Mouse (Mus musculus) heart, embryonic 16.5 days (tissue): ENCODE results near the gene Bcl2l2. TPM values are rescaled to one million over a fixed set of nuclear protein-coding genes. Genes with fewer than 3 reads are reported as not detected.

ENCODE experiments used
- ATAC-seq: fragments of 200-750 bp; cut with Nextera tagmentation; replicated peaks from 2 replicates; pipeline ENCODE4 v1.8.0; 2017; ENCODE audit warnings: moderate number of reproducible peaks; ENCODE audit not compliant: insufficient read depth, low FRiP score; ENCODE audit errors: extremely low read depth
- H3K27ac ChIP-seq: fragments of 300-500 bp; sonication (generic); 2 replicates; pipeline ENCODE4 v1.5.1; 2014; ENCODE audit warnings: mild to moderate bottlenecking, low read length, control low read depth, moderate library complexity
- H3K27me3 ChIP-seq: fragments of 300-500 bp; sonication (generic); 2 replicates; pipeline ENCODE4 v1.6.1; 2014; ENCODE audit warnings: low read length, mixed read lengths; ENCODE audit not compliant: control insufficient read depth, insufficient read depth
- H3K36me3 ChIP-seq: fragments of 300-500 bp; sonication (generic); 2 replicates; pipeline ENCODE4 v1.6.1; 2014; ENCODE audit not compliant: control insufficient read depth, insufficient read depth
- H3K4me1 ChIP-seq: fragments of 300-500 bp; sonication (generic); 2 replicates; pipeline ENCODE4 v1.6.1; 2014; ENCODE audit warnings: low read length, mixed read lengths; ENCODE audit not compliant: control insufficient read depth, insufficient read depth
- H3K4me2 ChIP-seq: fragments of 300-500 bp; sonication (generic); 2 replicates; pipeline ENCODE4 v1.6.1; 2014; ENCODE audit warnings: low read depth, mild to moderate bottlenecking, control low read depth, low read length
- H3K4me3 ChIP-seq: fragments of 300-500 bp; sonication (generic); 2 replicates; pipeline ENCODE4 v1.5.1; 2014; ENCODE audit warnings: mild to moderate bottlenecking, control low read depth, low read length
- H3K9ac ChIP-seq: fragments of 300-500 bp; sonication (generic); 2 replicates; pipeline ENCODE4 v1.6.1; 2014; ENCODE audit warnings: low read length, control low read depth
- H3K9me3 ChIP-seq: fragments of 300-500 bp; sonication (generic); replicated peaks from 2 replicates; pipeline ENCODE4 v1.6.1; 2016; ENCODE audit warnings: low read length; ENCODE audit not compliant: control insufficient read depth
- WGBS: fragments of 180-500 bp; shearing (Covaris S2); extraction: QIAGEN DNeasy Blood & Tissue Kit; methylation state at CpG from one replicate; pipeline ENCODE4 v1.1.7; 2014; 5-methylcytosine and 5-hydroxymethylcytosine counted together
- polyA plus RNA-seq: library from polyadenylated mRNA; unstranded; fragments of >200 nt; fragmentation: Nextera tagmentation; extraction: Ambion mirVana; gene quantifications from 2 replicates; pipeline ENCODE4 v1.2.1, GENCODE M21; 2015

The Bcl2l2 gene
- polyA plus RNA-seq, 1 experiment from 2014 or later: 4.3 TPM

GRCm38 (mm10) chr14:54908682-54909081 is 25.5 kb downstream of the Bcl2l2 start:
- no peaks in the 10 kb centered on the region for H3K27me3 ChIP-seq
- H3K4me1 ChIP-seq: peaks cover 14% of the 10 kb centered on the region
- H3K9ac ChIP-seq: 0 out of 2 replicates have a peak overlapping the region, but pooled peaks have one; percentile 9
- no peaks in the 10 kb centered on the region for H3K9me3 ChIP-seq
- H3K27ac ChIP-seq: no peak overlapping the region
- H3K4me2 ChIP-seq: no peak overlapping the region
- H3K4me3 ChIP-seq: no peak overlapping the region
- no peak for ATAC-seq
- 64% methylated on average over 7 of the region's 7 CpGs for WGBS
- H3K36me3 ChIP-seq: peaks cover 15% of the 10 kb centered on the region

- H3K27ac ChIP-seq: peak overlapping the region; percentile 56
- ATAC-seq: peak; percentile 70
- peaks cover 9% of the 10 kb centered on the region; the same call in 1 of the 2 replicates for H3K36me3 ChIP-seq
- peak overlapping the region; percentile 84 for H3K9ac ChIP-seq
- H3K4me3 ChIP-seq: peak overlapping the region; percentile 69
- no peaks in the 10 kb centered on the region for H3K9me3 ChIP-seq
- H3K4me2 ChIP-seq: peak overlapping the region; percentile 97
- H3K27me3 ChIP-seq: no peaks in the 10 kb centered on the region
- peaks cover 12% of the 10 kb centered on the region for H3K4me1 ChIP-seq
- 4% methylated on average over 59 of the region's 69 CpGs for WGBS
Observed at GRCm38 (mm10) chr14:54912109-54912850, 29.1 kb downstream of the Bcl2l2 start.

GRCm38 (mm10) chr14:54912886-54913285 is 29.7 kb downstream of the Bcl2l2 start, which contains the start of gene Slc22a17:
Slc22a17 (minus strand) TSS chr14:54913132.
- Histone ChIP-seq H3K36me3 (peaks cover 8% of the 10 kb centered on the region; the same call in 1 of the 2 replicates), H3K4me3 (peak within 1 kb of the TSS; percentile 69), H3K27ac (peak within 1 kb of the TSS; percentile 56), H3K9me3 (no peaks in the 10 kb centered on the region), H3K4me2 (peak within 1 kb of the TSS; percentile 97), H3K9ac (peak within 1 kb of the TSS; percentile 84), H3K27me3 (no peaks in the 10 kb centered on the region), H3K4me1 (peaks cover 12% of the 10 kb centered on the region)
- ATAC-seq: peak; percentile 85
- WGBS: 0% methylated on average over 27 of the region's 28 CpGs

GRCm38 (mm10) chr14:54913343-54913742 is 30.2 kb downstream of the Bcl2l2 start:
- Histone ChIP-seq H3K9ac (peak overlapping the region; percentile 84), H3K4me1 (peaks cover 12% of the 10 kb centered on the region), H3K4me2 (peak overlapping the region; percentile 97), H3K27me3 (no peaks in the 10 kb centered on the region), H3K36me3 (peaks cover 8% of the 10 kb centered on the region; the same call in 1 of the 2 replicates), H3K4me3 (peak overlapping the region; percentile 69), H3K9me3 (no peaks in the 10 kb centered on the region), H3K27ac (no peak overlapping the region)
- WGBS: 14% methylated on average over 10 of the region's 10 CpGs
- ATAC-seq: no peak

- H3K36me3 ChIP-seq: peaks cover 11% of the 10 kb centered on the region; the same call in 1 of the 2 replicates
- 83% methylated on average over 16 of the region's 16 CpGs for WGBS
Observed at GRCm38 (mm10) chr14:54920076-54920685, 37.0 kb downstream of the Bcl2l2 start.

GRCm38 (mm10) chr14:54924641-54925348 is 41.6 kb downstream of the Bcl2l2 start:
- Histone ChIP-seq H3K27me3 (peaks cover 15% of the 10 kb centered on the region), H3K4me3 (peak overlapping the region; percentile 65), H3K4me2 (peak overlapping the region; percentile 97), H3K9ac (peak overlapping the region; percentile 88), H3K9me3 (no peaks in the 10 kb centered on the region), H3K4me1 (peaks cover 21% of the 10 kb centered on the region), H3K27ac (peak overlapping the region; percentile 91), H3K36me3 (0 out of 2 replicates have a peak, but pooled peaks cover 3% of the 10 kb centered on the region)
- peak; percentile 71 for ATAC-seq
- 28% methylated on average over 7 of the region's 7 CpGs for WGBS

More at GRCm38 (mm10) chr14:54920076-54920685, 37.0 kb downstream of the Bcl2l2 start:
- Histone ChIP-seq H3K27me3 (peaks cover 7% of the 10 kb centered on the region), H3K9me3 (no peaks in the 10 kb centered on the region), H3K4me3 (no peak overlapping the region), H3K9ac (no peak overlapping the region), H3K27ac (no peak overlapping the region), H3K4me2 (no peak overlapping the region), H3K4me1 (peaks cover 15% of the 10 kb centered on the region)
- no peak for ATAC-seq

- peak; percentile 61 for ATAC-seq
- peaks cover 15% of the 10 kb centered on the region for H3K27me3 ChIP-seq
- peaks cover 21% of the 10 kb centered on the region for H3K4me1 ChIP-seq
- H3K4me2 ChIP-seq: peak within 1 kb of the TSS; percentile 97
- no peaks in the 10 kb centered on the region for H3K36me3 ChIP-seq
- WGBS: 7% methylated on average over 57 of the region's 57 CpGs
- peak within 1 kb of the TSS; percentile 88 for H3K9ac ChIP-seq
- H3K4me3 ChIP-seq: peak within 1 kb of the TSS; percentile 65
- H3K9me3 ChIP-seq: no peaks in the 10 kb centered on the region
- peak within 1 kb of the TSS; percentile 91 for H3K27ac ChIP-seq
Observed at GRCm38 (mm10) chr14:54925349-54926342, 42.5 kb downstream of the Bcl2l2 start, which contains the start of gene Efs. Efs (minus strand) TSS chr14:54926126.
